Mouse (Mus musculus) heart, adult 8-10 months (tissue): Measurements from ENCODE around the gene Trpc4. TPM values are rescaled to one million over a fixed set of nuclear protein-coding genes. Genes with fewer than 3 reads are reported as not detected.
A peak's percentile ranks its signal among the peaks of the same experiment; 100 is the strongest.

Source experiments
- DNase-seq: peaks from one replicate; pipeline ENCODE4 v3.0.0; 2022; ENCODE audit warnings: low spot score
- total RNA-seq, 4 experiments: library from RNA; stranded (reverse); gene quantifications; 2 replicates each; pipeline ENCODE4 v1.2.4; 2022

Trpc4 gene
- total RNA-seq, 4 experiments from 2014 or later, result 0.11 to 0.28 TPM; not detected in 2

- no peak for DNase-seq
These were observed 111.1 kb downstream of the Trpc4 start for GRCm38 (mm10) chr3:54266943-54267342.

GRCm38 (mm10) chr3:54269180-54269579 is 113.3 kb downstream of the Trpc4 start:
- no peak for DNase-seq

- DNase-seq, result peak; percentile 18
These were observed 118.8 kb downstream of the Trpc4 start for GRCm38 (mm10) chr3:54274651-54275050.

- no peak for DNase-seq
These were observed 133.9 kb downstream of the Trpc4 start for GRCm38 (mm10) chr3:54289731-54290130.

GRCm38 (mm10) chr3:54310604-54311003 is 154.8 kb downstream of the Trpc4 start:
- no peak for DNase-seq

- DNase-seq, result no peak
These were observed 158.2 kb downstream of the Trpc4 start for GRCm38 (mm10) chr3:54314055-54314454.

GRCm38 (mm10) chr3:54352891-54353652 is 197.2 kb downstream of the Trpc4 start:
- peak; percentile 57 for DNase-seq

GRCm38 (mm10) chr3:54357561-54357960 is 201.7 kb downstream of the Trpc4 start:
- DNase-seq, result no peak

- no peak for DNase-seq
These were observed 202.8 kb downstream of the Trpc4 start for GRCm38 (mm10) chr3:54358463-54359189.

GRCm38 (mm10) chr3:54360897-54361296 is 205.1 kb downstream of the Trpc4 start, which contains the start of gene Postn:
Gene Postn, plus strand, starts transcription at chr3:54361109.
- DNase-seq, result no peak

GRCm38 (mm10) chr3:54361656-54362055 is 205.8 kb downstream of the Trpc4 start:
- no peak for DNase-seq

Other genes with a start within 250 kb of the Trpc4 start
- gene Postn, start 205.1 kb downstream of the Trpc4 start, total RNA-seq, result 10 to 100 TPM in 2 of 4 experiments, 1 to 10 TPM in 2; 8.7 to 14.6 (median 11.5) TPM